Mouse (Mus musculus) lung, postnatal 14 days (tissue): Measurements from ENCODE around the gene Gm37240.

Experiments
- DNase-seq: peaks from one replicate; pipeline ENCODE4 v3.0.0; 2021

Gene Gm37240

DNA sequence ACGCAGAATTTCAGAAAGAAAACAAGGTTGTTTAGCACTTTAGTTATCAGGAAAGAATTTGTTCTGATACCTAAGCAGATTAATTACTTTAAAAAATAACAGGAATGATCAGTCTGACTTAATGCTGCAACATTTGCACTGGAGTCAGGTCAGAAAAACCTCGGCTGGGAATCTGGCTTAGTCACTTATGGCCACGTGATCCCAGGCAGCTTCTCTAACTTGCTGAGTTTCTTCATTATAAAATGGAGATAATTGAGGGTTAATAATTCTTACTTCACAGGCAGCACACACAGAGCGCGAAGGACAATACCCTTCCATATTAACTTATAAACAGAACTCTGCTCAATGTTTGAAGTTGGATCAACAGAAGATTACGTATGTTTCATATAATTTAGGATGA is 1350.3 kb downstream of the Gm37240 start:
- DNase-seq, result no peak

- no peak for DNase-seq
These were observed 1354.1 kb downstream of the Gm37240 start for GRCm38 (mm10) chr3:84533227-84533626.

DNA sequence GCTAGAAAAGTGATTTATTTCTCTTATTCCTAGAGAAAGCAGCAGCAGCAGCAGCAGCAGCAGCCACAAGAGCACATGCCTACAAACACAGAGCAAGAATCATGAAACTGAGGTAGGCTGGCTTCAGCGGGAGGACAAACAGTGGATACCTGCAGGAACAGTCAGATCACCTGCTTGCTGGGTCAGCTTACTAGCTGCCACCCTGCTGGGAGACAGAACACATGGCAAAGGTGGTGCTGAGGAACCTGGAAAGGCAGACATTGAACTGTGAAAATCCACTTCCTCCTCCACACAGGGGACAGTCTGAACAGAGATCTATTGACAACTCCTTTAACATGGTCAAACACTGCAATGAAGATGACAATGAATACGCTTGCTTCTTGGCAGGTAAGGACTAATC is 1358.3 kb downstream of the Gm37240 start:
- DNase-seq, result no peak

- no peak for DNase-seq
These were observed 1362.4 kb downstream of the Gm37240 start for GRCm38 (mm10) chr3:84524952-84525351.

- no peak for DNase-seq
These were observed 1371.2 kb downstream of the Gm37240 start for GRCm38 (mm10) chr3:84516163-84516562.

DNA sequence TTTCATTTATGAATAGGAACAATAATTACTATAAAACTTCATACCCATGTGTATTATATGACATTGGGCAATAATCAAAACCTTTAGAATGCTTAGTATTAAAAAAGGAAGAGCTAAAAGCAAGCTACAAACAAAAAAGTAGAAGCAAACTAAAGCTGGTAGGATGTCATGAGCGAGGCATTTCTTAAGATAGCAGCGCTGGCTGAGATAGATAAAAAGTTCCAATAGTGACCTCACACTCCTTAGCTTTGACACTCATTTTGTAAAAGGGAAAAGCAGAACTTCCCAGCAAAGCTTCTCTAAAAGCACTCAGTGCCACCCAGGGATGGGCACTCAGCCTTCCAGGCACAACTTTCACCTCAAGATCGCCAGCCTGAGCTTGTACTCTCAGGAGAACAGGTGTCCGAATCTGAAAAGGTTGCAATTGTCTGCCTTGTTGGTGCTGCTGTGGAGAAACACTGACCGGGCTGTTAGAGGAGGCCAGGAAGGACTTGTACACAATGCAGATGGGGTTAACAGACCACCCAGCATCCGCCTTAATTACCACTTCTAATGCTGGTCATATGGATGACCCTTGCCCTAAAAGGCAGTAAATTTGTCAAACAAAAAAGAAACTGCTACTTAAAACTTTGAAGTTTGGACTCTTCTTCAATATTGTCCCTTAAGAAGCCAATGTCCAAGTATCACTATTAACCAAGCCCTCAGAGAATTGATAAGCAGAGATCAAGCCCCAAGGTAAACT is 1374.4 kb downstream of the Gm37240 start:
- no peak for DNase-seq

DNA sequence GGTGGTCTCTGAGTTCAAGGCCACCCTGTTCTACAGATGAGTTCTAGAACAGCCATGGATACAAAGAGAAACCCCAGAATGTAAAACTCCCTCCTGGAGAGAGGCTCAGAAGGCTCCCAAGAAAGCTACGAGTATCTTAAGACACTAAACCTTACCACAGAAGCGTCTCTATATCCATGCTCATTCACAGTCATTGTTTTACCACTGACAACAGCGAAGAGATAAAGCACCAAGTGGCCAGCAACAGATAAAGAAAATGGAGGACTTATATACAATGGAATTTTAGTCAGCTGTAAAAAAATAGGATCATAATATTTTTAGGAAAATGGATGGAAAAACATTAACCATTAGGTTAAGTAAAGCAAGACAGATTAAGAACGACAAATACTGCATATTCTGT is 1382.1 kb downstream of the Gm37240 start:
- no peak for DNase-seq

DNA sequence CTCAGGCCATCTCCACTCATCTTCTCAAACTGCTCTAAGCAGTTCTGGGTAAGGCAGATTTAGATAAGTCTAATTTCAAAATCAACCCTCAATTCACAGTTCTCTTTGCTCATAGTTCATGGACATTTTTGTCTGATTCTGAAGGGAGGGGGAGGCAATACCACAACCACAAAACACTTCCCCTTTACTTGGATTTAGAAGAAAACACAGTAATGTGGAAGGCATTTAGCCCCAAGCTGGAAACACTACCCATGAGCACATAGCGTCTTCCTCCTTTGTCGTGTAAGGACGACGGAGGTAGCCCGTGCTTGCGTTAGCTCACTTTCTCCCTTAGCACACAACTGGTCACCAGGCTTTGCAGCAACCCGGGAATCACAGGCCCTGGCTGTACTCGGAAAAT is 1383.0 kb downstream of the Gm37240 start:
- no peak for DNase-seq

DNA sequence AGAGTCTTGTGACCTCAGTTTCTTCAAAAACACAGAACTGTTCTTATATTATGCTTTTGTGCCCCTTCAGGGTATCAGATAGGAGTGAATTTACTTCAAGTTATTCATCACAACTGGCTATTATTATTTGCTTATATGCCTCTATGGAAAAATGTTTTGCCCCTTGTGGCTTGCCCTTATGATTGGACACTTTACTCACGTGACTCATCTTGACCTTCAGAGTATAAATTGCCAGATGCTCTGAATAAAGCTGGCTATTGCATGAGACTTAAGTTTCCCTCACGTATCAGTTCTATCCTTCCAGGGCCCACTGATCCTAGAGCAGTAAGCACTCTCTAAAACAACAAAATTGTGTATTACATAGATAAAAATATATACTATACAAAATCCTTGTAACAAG is 1385.2 kb downstream of the Gm37240 start:
- DNase-seq, result no peak

DNA sequence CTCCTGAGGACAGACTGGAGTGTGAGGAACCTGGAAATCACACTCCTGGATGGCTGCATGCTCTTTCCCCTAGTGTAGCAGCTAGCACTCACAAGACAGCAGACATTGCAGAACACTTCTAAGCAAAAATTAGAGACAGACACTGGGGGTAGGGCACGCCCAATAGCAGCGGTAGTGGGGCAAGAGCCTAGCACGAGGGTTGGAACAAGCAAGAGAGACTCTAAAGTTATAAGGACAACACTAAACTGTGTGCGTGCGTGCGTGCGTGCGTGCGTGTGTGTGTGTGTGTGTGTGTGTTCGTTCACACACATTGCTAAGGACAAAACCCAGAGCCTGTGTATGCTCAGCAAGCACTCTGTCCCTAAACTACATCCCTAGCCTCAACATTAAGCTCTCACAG is 1386.8 kb downstream of the Gm37240 start:
- no peak for DNase-seq

DNA sequence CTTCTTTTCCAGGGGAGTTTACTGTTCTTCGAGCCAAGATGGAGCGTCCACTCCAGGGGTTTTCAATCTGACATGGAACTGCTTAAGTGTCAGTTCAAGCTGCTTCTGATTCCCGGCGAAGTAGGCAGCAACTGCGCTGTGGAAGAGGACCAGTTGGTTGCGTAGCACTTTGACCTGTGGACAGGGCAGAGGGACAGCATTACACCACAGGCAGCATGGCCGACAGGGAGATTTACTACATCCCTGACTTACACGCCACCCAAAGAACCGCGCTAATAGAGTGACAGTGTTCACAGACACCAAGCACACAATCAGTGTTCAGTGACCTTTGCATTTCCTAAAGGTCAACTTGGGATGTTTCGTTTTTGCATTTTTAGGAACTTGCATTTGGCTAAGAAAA is 1389.6 kb downstream of the Gm37240 start:
- DNase-seq, result no peak

DNA sequence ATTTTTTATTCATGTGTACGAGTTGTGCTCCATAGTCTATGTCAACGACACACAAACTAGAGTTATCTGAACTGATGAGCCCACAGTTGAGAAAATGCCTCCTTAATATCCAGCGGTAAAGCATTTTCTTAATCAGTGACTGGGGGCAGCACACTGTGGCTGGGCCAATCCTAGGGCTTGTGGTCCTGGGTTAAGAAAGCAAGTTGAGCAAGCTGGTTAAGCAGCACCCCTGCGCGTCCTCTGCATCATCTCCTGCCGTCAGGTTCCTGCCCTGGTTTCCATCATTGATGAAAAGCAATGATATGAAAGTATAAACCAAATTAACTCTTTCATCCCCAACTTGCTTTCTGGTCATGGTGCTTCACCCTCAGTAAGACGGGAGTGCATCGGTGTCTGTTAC is 1394.7 kb downstream of the Gm37240 start:
- no peak for DNase-seq

DNA sequence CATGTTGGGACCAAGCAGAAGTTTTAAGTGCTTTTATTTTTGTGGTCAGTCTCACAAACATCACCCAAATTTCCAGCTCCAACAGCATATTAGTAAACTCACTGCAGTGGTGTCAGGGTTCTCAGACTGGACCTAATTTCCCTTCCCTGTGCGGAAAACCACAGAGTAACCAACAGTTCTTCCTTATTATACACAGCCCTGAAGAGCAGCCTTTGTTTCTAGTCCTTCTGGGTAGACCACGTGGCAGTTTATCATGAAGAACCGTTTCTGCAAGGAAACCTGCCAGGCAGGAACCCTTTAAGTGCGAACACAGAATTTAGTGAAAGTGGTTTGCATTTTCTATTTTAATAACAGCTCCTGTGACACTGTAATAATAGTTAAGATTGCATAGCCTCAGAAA is 1395.2 kb downstream of the Gm37240 start:
- DNase-seq, result no peak

GRCm38 (mm10) chr3:84488716-84489115 is 1398.6 kb downstream of the Gm37240 start:
- DNase-seq, result no peak

GRCm38 (mm10) chr3:84484891-84485290 is 1402.4 kb downstream of the Gm37240 start:
- no peak for DNase-seq

DNA sequence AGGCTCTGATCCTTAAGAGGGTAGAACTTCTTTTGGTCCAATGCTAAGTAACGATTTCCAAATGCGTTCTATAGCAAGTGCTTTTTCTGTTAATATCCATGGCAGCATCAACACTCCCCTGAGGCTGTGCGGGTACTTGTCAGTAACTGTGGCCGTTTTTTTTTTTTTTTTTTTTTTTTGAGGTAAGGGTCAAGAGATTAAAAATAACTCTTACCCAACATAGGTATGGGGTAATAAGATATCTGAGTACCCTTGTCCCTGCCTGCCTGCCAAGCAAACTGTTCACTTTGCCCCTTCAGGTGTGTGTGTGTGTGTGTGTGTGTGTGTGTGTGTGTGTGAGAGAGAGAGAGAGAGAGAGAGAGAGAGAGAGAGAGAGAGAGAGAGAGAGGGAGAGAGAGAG is 1403.0 kb downstream of the Gm37240 start:
- no peak for DNase-seq

GRCm38 (mm10) chr3:84482121-84482520 is 1405.2 kb downstream of the Gm37240 start:
- DNase-seq, result no peak

DNA sequence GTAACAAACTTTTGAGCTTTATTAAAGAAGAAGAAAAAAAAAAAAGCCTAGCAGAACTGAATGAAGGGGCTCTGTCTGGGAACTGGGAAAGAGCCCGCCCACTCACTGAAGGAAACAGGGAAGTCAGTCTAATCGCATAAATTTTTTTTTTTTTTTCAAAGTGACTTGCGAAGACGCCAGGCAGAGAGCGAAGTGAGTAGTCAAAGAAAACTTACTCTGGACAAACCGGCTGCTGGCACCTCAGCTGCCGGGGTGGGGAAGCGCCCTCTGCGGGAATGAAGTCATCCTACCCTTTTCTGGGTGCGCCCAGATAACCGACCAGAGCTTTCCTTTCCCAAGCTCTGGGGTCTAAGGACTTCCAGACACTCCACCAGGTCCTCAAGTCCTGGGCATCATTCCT is 1406.2 kb downstream of the Gm37240 start:
- DNase-seq, result peak; percentile 61

DNA sequence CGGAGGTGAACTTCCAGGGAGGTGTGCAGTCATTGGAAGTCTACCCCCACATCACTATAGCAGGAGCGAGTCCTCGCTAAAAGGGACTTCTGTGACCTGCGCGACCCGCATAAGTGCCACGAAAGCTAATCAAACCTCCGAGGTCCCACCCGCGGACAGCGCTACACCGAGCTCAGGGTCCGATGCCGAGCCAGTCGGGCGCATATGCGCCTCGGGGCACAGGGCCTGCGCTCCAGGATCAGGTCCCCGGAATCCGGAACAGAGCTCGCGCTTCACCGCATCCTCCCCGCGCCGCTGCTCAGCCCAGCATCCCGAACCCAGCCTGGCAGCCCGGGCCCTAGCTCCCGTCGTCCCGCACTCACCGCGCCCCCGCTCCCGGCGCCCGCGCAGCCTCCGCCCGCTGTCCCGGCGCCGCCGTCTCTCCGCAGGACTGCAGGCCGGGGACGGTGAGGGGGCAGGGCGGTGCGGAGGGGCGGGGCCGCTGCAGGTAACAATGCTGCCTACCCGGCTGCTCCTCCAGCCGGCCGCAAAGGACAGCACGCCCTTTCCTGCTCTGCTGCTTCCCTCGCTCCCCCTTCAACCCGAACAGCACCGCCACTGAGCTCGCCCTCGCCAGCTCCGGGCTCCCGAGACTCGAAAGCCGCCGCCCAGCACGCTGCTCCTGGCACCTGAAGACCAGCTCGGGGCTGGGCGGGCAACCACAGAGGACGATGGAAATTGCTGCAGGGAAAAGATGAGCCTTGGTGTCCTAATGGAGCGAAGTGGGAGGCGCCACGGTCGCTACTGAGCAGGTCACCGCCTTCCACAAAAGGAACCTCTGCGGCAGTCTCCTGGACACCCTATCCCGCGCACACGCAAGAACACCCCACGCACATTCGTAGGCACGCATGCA is 1407.1 kb downstream of the Gm37240 start, which contains the start of gene Fhdc1:
TSS of gene Fhdc1 (minus strand) at position 424 of the 892 bp plus-strand sequence.
- peak; percentile 74 for DNase-seq

- peak; percentile 67 for DNase-seq
These were observed 1407.9 kb downstream of the Gm37240 start for GRCm38 (mm10) chr3:84479293-84480005.

GRCm38 (mm10) chr3:84478896-84479292 is 1408.4 kb downstream of the Gm37240 start:
- DNase-seq, result no peak

DNA sequence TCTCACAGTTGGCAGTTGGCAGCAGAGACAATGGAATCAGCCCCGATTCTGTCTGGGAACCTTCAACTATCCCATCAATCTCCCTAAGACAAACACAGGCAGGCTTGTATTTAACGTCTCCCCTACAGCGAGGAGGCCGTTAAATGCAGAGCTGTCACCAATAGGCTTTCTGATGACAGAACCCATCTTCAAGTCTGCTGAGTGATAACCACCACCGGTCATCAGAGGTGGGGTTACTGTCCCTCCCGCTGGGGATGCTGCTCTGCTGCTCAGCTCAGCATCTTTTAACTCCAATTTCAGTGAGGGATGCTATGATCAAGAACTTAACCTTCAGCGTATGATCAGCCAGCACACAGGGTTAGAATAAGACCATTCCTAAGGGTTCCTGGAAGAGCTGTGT is 1409.1 kb downstream of the Gm37240 start:
- DNase-seq, result no peak

DNA sequence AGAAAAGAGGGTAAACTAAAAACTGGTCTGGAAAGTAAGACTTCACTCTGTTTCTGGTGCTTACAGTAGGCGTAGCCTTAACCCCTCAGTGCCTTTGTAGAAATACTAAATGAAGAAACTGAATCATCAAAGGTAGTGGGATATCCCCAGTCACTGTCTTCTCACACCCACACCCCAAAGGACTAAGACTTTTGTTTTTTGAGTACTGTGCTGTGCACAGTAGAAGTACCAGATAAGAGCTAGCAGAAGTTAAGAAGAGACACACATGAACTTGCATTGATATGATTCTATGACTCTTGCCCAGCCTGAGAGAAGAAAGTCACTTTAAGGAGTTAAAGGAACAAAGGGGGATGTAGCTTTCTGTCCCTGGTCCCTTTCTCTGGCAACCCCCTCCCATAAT is 1409.8 kb downstream of the Gm37240 start:
- no peak for DNase-seq
